Mouse (Mus musculus) spleen, adult 18-20 months (tissue): Measurements from ENCODE around the gene Ndufv2.
A peak's percentile ranks its signal among the peaks of the same experiment; 100 is the strongest.
"Not testable (repeated sequence)": the region's sequence is repeated elsewhere in the genome, so short reads cannot be mapped to it uniquely, and the experiment has no call there.

Experiments
- DNase-seq, 2 experiments: peaks; one replicate each; pipeline ENCODE4 v3.0.0; 2022; ENCODE audit warnings: mixed read lengths in 2 of 2

Gene Ndufv2

DNA sequence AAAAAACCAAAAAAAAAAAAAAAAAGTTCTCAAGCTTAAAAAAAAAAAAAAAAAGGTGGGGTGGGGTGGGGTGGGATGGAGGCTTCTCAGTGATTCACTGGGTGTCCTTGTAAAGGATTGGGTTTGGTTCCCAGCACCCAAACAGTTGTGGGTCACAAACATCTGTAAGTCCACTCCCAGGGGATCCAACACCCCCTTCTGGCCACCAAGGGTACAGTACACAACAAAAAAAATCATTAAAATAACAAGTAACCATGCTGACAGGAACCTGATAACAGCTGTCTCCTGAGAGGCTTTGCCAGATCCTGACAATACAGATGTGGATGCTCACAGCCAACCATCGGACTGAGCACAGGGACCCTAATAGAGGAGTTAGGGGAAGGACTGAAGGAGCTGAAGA is 16.9 kb downstream of the Ndufv2 start:
- DNase-seq, result no peak

DNA sequence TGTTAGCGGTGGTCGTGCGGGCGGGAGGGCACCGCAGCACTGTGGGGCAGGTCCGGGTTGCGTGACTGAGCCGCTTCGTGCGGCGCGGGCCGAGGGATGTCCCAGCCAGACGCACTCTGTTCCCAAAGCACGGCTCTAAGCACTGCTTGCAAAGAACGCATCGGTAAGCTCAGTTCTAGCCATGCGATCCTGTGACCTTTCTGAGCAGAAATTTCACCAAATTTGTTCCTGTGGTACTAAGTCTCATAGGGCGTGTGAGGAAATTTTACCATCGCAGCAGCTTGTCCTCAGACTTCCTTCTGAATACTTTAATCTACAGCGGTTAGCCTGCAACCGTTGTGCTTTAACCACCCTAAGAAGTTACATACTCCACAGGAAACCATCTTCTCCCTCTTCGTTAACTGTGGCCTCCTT is 23.9 kb downstream of the Ndufv2 start:
- DNase-seq, result no peak

DNA sequence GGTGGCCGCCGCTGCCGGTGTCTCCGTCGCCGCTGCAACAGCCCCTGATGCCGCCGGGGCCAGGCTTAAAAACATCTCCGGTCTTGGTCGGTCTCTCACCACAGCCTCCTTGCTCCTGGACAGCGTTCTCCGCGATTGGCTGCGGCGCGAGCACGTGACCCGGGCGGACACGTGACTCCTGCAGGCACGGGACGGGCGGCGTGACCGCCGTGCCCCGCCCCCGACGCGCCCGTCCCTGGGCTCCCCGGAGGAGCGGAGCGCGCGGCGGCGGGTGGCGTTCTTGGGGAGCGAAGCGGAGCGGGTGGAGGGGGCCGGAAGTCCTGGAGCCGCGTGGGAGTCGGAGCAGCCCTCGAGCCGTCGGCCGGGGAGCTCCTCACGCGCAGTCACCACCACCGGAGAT is 24.4 kb downstream of the Ndufv2 start, which contains the start of gene Ankrd12:
Gene Ankrd12 (minus strand): TSS at position 156 of the 400 bp plus-strand sequence.
- peak; percentile 93 to 96 for DNase-seq

DNA sequence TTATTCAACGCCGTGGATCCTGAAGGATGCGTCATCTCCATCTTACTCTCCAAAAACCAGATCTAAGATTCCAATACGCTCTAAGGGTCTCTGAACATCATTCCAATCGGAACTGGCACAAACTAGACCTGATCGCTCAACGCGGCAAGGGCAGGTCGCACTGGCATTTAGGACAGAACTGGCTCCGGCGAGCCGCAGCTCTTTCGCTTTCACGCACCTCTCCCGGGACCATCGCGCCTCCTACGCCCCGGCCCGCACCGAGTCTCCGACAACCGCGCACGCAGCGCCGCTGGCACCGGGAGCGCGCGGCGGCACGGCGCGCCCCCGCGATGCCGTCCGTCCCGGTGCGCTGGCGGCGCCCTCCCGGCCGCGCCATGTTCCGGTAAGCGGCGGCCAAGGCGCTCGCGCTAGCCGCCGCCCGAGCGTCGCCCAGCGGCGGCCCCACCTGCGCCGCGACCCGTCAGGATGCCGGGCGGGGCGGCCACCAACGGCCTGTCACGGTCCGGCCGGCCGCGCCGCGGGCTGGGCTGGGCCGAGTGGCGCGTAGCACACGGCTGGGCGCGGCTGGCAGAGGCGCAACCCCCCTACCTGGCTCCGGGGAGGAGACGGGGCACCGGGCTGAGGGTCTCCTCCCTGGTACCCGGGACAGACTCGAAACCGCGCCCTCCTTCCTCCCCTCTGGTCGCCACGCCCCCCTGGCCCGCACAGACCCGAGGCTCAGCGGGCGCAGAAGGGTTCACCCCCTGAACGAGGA is 25.0 kb downstream of the Ndufv2 start:
- DNase-seq, result peak in 1 of 2 experiments; percentile 26

DNA sequence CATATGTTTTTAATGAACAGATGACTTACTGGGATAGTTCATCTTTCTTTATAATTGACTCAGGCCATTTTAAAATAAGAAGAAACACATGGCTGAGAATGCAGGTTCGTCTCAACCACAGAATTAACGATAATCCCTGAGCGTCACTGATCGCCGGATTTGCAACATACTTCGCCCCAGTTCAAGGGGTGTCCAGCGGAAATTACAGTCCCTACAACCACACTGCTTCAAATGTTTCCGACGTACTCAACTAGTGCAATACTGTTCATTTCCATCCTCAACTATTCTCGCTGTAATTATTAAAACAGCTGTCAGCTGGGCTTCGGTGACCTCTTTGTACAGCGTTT is 25.6 kb downstream of the Ndufv2 start:
- DNase-seq, result no peak

DNA sequence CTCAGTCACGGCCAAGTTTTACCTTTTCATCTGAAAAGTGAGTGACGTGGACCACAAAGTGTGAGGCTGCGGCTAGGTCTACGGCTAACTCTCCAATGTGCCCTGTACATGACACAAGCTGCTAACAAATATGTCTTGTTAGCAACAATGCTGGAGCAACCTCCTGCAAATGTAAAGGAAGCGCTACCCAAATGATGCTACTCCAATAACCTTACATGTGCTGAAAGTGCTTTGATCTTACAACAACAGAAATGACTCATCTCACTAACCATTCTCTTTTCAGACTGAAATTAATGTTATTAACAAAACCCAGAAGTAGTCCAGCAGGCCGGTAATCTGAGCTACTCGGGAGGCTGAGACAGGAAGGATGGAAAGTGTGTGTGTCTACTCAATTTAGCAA is 27.4 kb downstream of the Ndufv2 start:
- DNase-seq, result no peak

DNA sequence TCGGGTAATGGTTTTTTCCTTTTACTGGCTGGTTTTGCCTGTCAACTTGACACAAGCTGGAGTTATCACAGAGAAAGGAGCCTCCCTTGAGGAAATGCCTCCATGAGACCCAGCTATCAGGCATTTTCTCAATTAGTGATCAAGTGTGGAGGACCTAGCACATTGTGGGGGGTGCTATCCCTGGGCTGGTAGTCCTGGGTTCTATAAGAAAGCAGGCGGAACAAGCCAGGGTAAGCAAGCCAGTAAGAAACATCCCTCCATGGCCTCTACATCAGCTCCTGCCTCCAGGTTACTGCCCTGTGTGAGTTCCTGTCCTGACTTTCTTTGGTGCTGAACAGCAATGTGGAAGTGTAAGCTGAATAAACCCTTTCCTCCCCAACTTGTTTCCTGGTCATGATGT is 32.3 kb downstream of the Ndufv2 start:
- DNase-seq, result not testable (repeated sequence)

DNA sequence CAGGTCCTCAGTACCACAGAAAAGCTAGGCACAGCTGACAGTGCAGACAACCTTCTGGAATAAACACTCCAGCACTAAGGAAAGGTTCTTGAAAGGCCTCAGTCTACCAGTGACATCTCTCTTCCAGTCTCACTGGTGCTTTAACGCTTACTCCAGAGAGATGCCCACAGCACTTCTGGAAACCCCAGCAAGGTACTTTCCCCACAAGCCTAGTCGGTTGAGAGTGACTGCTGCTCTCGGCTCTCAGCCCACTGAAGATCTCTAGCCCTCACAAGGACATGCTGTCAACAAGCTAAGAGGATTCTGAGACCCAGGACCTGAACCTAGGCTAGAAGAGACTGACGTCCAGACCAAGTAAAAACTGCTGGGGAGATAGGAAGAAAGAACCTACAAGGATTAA is 36.2 kb downstream of the Ndufv2 start:
- no peak for DNase-seq

DNA sequence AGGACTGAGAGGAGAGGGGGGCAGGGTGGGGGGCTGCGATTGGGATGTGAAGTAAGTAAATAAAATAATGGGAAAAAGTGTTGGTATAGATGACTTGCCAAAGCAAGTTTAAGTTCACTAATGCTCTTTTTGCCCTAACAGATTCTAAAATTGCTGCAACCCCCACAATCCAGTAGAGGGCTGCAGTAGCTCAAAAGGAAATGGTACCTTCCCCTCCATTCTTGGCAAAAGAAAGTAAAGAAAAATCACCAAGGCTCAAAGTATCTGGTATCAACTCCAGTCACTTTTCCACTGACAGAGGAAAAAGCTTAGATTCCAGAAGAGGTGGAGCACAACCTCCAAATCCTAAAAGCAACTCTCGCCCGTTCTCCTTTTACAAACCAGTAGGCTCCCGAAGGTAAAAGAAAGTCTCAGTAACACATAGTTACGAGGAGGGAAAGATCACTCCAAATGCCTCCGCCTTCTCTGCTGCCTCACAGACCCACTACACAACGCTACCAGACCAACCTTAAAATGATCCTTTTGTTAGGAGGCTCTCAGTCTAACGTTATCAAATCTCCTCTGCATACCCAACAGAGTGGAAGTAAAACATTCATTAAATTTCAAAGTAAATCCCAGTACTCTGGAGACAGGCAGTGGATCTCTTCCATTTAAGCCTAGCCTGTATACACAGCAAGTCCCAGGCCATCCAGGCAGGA is 40.0 kb downstream of the Ndufv2 start:
- no peak for DNase-seq

DNA sequence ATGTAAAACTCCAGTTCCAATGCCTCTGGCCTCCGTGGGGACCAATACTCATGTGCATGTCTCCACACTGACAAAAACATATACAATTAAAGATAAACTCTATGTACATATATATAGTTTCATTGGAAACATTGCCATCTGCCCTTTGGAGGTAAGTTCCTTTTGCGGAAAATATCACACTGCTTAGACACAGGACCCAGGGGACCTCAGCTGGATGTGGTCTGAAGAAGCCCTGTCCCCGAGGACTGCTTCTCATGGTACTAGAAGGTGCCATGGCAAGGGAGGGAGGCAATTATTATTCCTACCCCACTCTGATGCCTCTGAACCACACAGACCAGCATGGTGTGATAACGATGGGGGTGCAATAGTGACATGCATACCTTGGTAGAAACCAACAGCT is 43.2 kb downstream of the Ndufv2 start:
- no peak for DNase-seq

DNA sequence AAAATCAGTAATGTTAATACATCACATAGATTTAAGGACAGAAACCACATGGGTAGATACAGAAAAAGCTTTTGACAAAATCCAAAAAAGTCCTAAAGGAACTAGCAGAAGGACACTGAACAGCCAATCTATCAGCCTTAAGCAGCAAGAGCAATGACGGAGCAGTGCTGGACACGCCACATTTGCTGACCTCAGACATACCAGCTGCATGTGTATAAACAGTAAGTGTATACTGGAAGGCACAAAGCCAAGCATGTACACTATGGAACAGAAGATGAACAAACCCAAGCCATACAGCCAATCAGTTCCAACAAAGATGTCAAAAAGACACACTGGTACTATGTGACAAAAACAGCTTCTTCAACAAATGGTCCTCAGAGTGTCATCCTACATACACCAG is 44.2 kb downstream of the Ndufv2 start:
- DNase-seq, result no peak

DNA sequence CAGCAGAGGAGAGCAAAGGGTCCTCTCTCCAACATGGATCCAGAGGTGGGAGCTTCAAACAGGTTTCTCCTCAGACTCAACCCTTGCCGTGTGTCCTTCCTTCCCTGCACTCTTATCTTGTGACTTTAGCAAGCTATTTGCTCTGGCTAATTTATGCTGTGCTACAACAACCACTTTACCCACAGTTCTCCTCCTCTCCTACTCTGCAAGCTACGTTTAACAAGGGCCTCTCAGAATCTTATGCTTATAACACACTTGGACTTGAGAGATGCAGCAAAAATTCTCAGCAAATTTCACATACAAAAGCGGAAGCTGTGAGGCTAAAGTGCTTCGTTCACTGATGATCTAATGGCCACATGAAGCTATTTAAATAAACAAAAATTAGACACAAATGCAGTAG is 48.0 kb downstream of the Ndufv2 start:
- no peak for DNase-seq

DNA sequence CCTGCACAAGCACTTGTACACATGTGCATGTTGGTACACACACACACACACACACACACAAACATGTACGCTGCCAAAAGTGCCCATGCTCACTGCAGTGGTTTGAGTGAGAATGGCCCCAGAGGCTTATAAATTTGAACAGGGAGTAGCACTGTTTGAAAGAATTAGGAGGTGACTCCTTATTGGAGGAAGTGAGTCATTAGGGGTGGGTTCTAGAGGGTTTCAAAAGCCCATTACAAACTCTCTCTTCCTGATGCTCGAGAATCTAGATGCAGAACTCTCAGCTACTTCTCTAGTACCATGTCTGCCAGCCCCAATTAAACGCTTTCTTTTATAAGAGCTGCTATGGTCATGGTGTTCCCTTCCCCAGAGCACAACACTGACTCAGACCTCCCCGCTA is 52.6 kb downstream of the Ndufv2 start:
- no peak for DNase-seq

DNA sequence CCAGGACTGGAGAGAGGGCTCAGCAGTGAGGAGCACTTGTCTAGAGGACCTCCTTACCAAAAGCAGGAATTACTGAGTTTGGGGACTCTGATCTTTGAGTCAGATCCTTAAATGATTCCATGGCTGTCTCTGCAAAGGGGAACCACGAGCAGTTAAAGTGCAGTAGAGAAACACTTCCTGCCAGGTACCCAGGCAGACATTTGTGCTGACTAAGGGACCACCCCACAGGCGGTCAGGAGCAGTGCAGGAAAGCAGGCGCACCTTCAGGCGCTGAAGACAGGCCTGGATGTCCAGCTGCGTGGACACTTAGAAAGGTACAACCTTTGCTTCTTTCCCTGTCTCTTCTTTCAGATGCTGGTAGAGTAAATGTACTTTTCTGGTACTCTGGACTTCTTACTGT is 53.2 kb downstream of the Ndufv2 start:
- DNase-seq, result no peak

DNA sequence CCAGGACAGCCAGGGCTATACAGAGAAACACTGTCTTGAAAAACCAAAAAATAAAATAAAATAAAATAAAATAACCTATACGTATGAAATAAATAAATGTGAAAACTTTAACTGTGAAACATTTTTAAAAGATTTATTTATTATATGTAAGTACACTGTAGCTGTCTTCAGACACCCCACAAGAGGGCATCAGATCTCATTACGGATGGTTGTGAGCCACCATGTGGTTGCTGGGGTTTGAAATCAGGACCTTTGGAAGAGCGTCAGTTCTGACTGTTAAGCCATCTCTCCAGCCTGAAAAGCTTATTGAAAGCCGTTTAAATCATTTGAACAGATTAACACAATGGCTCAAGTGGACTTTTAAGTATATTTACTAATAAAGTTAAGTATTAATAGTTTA is 57.7 kb downstream of the Ndufv2 start:
- not testable (repeated sequence) for DNase-seq

DNA sequence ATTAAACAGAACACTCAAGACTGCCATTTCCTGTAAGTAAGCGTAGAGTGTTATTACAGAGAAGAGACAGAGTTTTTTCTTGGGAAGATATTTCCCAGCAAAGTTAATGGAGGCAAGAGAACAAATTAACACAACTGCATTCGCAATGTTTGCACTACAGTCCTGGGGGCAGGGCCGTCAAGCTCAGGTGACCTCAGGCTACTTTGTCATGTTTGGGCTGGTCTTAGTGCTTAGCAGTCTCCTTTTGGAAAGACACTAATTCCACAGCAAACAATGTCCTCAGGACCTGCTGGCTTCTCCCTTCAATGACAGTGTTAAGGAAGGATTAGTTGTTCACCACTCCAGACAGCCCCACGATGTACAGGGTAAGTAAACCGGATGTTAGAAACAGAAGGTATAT is 60.3 kb downstream of the Ndufv2 start:
- no peak for DNase-seq

DNA sequence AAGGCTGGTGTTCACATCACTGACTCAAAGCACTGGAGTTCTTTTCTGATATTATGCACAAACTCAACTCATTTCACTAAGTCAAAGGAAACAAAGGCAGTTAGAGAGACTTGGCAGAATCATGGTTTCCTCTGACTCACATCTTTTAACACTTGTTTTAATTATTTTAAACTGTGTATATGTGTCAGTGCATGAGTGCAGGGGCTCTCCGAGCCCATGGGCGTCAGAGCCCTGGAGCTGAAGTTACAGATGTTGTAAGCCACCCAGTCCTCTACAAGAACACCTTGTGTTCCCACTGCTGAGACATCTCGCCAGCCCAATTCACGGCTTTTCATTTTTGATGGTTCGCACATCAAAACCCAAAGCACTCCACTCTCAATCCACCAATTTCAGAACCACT is 68.1 kb downstream of the Ndufv2 start:
- no peak for DNase-seq

DNA sequence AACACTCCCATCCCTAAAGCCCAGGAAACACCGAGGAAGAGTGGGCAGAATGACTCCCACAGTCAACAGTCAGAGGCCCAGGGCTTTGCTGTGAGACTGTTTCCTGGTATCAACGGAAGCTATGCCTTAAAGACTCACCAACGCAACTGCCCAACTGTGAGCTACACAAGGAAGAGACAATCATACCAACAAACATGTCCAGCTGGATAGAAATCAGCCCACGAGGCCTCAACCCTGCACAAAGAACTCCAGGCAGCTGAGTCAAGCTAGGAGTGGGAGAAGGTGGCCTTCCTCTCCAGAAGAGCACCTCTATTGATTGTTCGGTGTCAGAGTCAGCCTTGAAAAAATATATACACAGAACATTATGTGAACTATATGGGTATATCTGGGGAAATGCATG is 69.4 kb downstream of the Ndufv2 start:
- no peak for DNase-seq
